17 mouse cellular contexts compared by ENCODE assay signal in genomic region chr6:94626807-94627206, GRCm38 (mm10).
DNase-seq lines count a peak whose midpoint lies in the region; ATAC-seq and TF ChIP-seq lines count a peak whose summit lies in the region.
"Had no signal": no experiment of that assay in that cellular context is flagged by ENCODE, and none has a peak within 500 bp of the region (broad histone marks: within the 10 kb centered on the region; RNA-seq: fewer than 3 reads in every experiment).

No protein-coding gene starts in this region.

- no peaks in the 10 kb centered on the region for H3K9me3 ChIP-seq in hindbrain, embryonic 10.5 days
- H3K9me3 ChIP-seq in hindbrain, embryonic 12.5 days (replicated peaks): no peaks in the 10 kb centered on the region
- H3K9me3 ChIP-seq: heart, embryonic 12.5 days; midbrain, embryonic 10.5 days had no signal

- no peak overlapping the region for H3K4me2 ChIP-seq in hindbrain, embryonic 12.5 days (replicated peaks)
- H3K4me2 ChIP-seq: heart, embryonic 12.5 days had no signal

- TF ChIP-seq CTCF in cerebellum, adult 2 months (IDR thresholded peaks at IDR 0.05; ENCODE audit: borderline replicate concordance, insufficient read depth, low read depth, low read length): no peak
- no peak for TF ChIP-seq CTCF in embryonic fibroblast, embryonic 13.5 days (IDR thresholded peaks at IDR 0.05; ENCODE audit: borderline replicate concordance, insufficient read depth, low read length)

- no peak overlapping the region for H3K9ac ChIP-seq in hindbrain, embryonic 12.5 days
- H3K9ac ChIP-seq: heart, embryonic 12.5 days had no signal

- no peak for ATAC-seq in hindbrain, embryonic 12.5 days (ENCODE audit: low FRiP score)

- peaks cover 53% of the 10 kb centered on the region for H3K4me1 ChIP-seq in hindbrain, embryonic 10.5 days (replicated peaks)
- H3K4me1 ChIP-seq in hindbrain, embryonic 12.5 days: peaks cover 48% of the 10 kb centered on the region
- peaks cover 28% of the 10 kb centered on the region for H3K4me1 ChIP-seq in cerebellum, adult 2 months (ENCODE audit: control insufficient read depth, insufficient read depth, low read length)
- H3K4me1 ChIP-seq in embryonic fibroblast, embryonic 13.5 days (ENCODE audit: control insufficient read depth, insufficient read depth, low read length): peaks cover 20% of the 10 kb centered on the region

- 57% methylated on average over 2 of the region's 2 CpGs for WGBS in hindbrain, embryonic 10.5 days
- 56% methylated on average over 2 of the region's 2 CpGs for WGBS in hindbrain, embryonic 12.5 days
- 5% methylated on average over 2 of the region's 2 CpGs for WGBS in cerebellum, adult 2 months

- no peak overlapping the region for H3K4me3 ChIP-seq in hindbrain, embryonic 10.5 days
- no peak overlapping the region for H3K4me3 ChIP-seq in hindbrain, embryonic 12.5 days
- H3K4me3 ChIP-seq in cerebellum, adult 2 months (replicated peaks; ENCODE audit: insufficient read depth, low read depth, low read length): no peak overlapping the region
- H3K4me3 ChIP-seq in embryonic fibroblast, embryonic 13.5 days (ENCODE audit: insufficient read depth, low read length): no peak overlapping the region
- H3K4me3 ChIP-seq: heart, embryonic 12.5 days; midbrain, embryonic 10.5 days had no signal

- H3K36me3 ChIP-seq in hindbrain, embryonic 10.5 days: peaks cover 82% of the 10 kb centered on the region
- H3K36me3 ChIP-seq in hindbrain, embryonic 12.5 days: peaks cover 34% of the 10 kb centered on the region

- H3K27me3 ChIP-seq in hindbrain, embryonic 10.5 days (ENCODE audit: insufficient read depth, poor library complexity, severe bottlenecking): no peaks in the 10 kb centered on the region
- H3K27me3 ChIP-seq in hindbrain, embryonic 12.5 days: no peaks in the 10 kb centered on the region
- H3K27me3 ChIP-seq in cerebellum, adult 2 months (ENCODE audit: control insufficient read depth, insufficient read depth, low read length): no peaks in the 10 kb centered on the region
- H3K27me3 ChIP-seq: heart, embryonic 12.5 days had no signal

- peak overlapping the region; percentile 59; the same call in 1 of the 2 replicates for H3K27ac ChIP-seq in hindbrain, embryonic 10.5 days
- H3K27ac ChIP-seq in hindbrain, embryonic 12.5 days: no peak overlapping the region
- peak overlapping the region; percentile 30 for H3K27ac ChIP-seq in cerebellum, adult 2 months (ENCODE audit: insufficient read depth, low read length)
- H3K27ac ChIP-seq in embryonic fibroblast, embryonic 13.5 days (ENCODE audit: insufficient read depth, low read length): peak overlapping the region; percentile 74

- no peak for TF ChIP-seq POLR2A in cerebellum, adult 2 months (IDR thresholded peaks at IDR 0.05; ENCODE audit: borderline replicate concordance, insufficient read depth, low read length)
- TF ChIP-seq POLR2A in embryonic fibroblast, embryonic 13.5 days (IDR thresholded peaks at IDR 0.05; ENCODE audit: low read depth, low read length): no peak

- DNase-seq in hindbrain, embryonic 10.5 days (ENCODE audit: low spot score): no peak
- peak; percentile 93 for DNase-seq in Muller cell, postnatal 12 days (ENCODE audit: inconsistent ontology term)
- DNase-seq in cerebellum, adult 2 months: peak; percentile 51 to 74
- no peak for DNase-seq in urinary bladder, postnatal 14 days (ENCODE audit: low spot score)
- no peak for DNase-seq in right cerebral cortex, adult 18-20 months
- DNase-seq in kidney, adult 11 months: no peak
- DNase-seq: adrenal gland, postnatal 10 days; embryo, embryonic 11 days; heart, postnatal 4 days; kidney, adult 18-20 months; kidney, postnatal 4 days; right cerebral cortex, postnatal 25 days; thymus, postnatal 4 days had no signal

Comparison
In these comparisons a context has a peak if more than half of its experiments do, and no peak if none do; other contexts are left out.
1. DNase-seq: peak in Muller cell, postnatal 12 days (single experiment) and cerebellum, adult 2 months (2 of 2); none in hindbrain, embryonic 10.5 days (single experiment), urinary bladder, postnatal 14 days (single experiment), right cerebral cortex, adult 18-20 months (single experiment) and kidney, adult 11 months (single experiment).